Mouse (Mus musculus) spleen, adult 2 months (tissue): ENCODE measurements around the gene Slc2a10.

ENCODE experiments used
- CTCF ChIP-seq: fragments of 200-500 bp; IDR thresholded peaks from 2 replicates; pipeline ENCODE4 v1.5.1; 2011; ENCODE audit warnings: mild to moderate bottlenecking, inconsistent platforms; ENCODE audit not compliant: insufficient read depth, insufficient read length, insufficient replicate concordance; ENCODE audit errors: extremely low read depth
- POLR2A ChIP-seq: fragments of 200-500 bp; IDR thresholded peaks from 2 replicates; pipeline ENCODE4 v1.6.1; 2011; ENCODE audit warnings: low read depth, low read length, inconsistent platforms

DNA sequence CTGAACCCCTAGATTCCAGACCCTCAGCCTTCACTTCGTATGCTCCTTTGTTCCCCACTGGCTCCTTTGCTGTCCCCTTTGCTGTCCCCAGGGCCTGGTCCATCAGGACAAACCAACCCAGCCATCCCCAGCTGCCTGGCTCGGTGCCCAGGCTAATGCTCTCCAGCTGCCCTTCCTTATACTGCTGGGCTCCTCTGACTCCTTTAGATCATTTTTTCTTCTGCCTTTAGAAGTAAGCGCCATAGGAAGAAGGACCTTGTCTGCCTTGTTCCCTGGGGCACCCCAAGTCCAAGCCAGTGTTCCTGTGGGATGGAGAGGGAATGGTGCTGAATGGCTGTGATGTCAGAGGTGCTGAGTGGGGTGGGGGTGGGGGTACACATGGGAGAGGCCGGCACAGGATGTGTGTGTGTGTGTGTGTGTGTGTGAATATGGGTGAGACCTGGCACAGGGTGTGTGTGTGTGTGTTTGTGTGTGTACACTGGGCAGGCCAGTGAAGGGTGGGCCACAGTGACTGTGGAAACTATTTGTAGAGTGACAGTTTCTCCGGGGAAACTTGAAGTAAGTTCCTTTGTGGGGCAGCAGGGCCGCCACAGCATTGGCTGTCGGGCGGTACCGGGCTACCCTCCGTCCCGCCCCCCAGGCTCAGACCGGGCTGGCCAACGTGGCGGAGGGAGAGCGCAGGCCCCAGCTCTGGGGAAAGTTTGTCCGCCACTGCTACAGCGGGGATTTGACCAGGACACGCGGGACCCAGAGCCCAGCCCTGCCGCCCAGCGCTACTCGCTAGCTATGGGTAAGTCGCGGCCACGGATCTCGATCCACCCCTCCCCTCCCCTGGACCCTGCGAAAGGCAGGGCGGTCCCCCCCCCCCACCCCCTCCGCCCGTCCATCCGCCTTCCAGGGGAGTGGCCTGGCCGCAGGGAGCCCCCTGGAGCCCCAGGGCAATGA, at the start of gene Slc2a10:
- TF ChIP-seq POLR2A: no peak
- TF ChIP-seq CTCF: no peak
